Mouse (Mus musculus) CD4-positive, CD25-positive, alpha-beta regulatory T cell, adult 2 months (primary cell): ENCODE results near the gene Smim13.
A peak's percentile ranks its signal among the peaks of the same experiment; 100 is the strongest.
"Not testable (repeated sequence)": the region's sequence is repeated elsewhere in the genome, so short reads cannot be mapped to it uniquely, and the experiment has no call there.

Experiments
- DNase-seq: peaks from one replicate; pipeline ENCODE4 v3.0.0-alpha.2; 2012; ENCODE audit warnings: low read depth, low spot score

Smim13 gene

GRCm38 (mm10) chr13:41235845-41236741 is 13.6 kb upstream of the Smim13 start:
- no peak for DNase-seq

DNA sequence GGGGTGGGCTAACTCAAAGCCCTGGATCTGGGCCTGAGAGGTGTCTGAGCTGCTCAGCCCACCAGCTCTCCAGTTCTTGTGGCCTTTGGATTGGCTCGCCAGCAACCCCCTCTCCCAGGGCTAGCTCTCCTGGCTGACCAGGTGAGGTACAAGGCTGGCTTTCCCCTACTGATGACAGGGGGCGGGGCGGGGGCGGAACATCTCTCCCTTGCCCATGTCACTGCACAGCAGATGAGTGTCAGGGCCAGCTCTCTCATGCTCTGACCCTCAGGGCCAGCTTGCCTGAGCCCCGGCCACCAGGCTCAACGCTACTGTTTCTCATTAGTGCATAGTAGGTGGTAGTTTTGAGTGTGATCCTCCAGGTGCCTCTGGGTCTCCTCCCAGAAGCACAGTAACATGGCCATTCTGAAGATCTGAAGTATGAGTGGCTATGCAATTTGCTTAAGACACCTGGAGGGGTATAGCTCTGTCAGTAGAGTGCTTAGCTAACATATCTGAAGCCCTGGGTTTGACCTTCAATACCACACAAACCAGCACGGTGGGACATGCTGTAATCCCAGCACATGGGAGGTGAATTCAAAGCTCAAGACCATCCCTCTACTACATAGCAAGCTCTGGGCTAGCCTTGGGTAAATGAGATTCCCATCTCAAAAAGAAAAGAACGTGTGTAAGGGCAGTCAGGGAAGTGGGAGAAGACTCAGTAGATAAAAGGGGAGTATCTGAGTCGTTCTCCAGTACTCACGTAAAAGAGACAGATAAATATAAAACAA is 11.4 kb upstream of the Smim13 start:
- no peak for DNase-seq

DNA sequence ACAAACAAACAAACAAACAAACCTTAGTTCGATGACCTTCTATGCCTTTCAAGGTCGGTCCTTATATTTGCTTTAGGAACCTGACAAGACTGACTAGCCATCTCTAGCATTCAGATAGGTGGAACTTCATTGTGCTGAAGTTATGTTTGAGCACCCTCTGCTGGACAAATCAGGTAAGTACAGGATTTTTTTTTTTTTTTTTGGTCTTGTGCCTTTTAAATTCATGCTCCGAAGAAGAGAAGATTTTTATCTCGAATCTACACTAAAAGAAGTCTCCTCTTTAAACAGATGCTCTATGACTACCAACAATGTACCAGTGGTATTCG is 10.9 kb upstream of the Smim13 start:
- peak; percentile 81 for DNase-seq

DNA sequence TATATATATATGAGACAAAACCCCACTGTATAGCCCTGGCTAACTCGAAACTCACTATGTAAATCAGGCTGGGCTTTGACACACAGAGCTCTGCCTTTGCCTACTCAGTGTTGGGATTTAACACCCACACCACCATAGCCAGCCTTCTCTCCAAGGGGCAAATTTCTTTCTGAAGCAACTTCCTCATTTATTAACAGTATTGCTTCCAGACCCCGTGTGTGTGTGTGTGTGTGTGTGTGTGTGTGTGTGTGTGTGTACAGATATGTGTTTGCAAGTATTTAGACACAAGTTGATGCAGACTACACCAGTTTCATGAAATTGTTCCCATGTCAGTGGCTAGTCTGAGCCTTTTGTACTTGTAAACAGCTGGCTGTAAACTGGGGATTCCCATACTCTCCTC is 8.1 kb upstream of the Smim13 start:
- no peak for DNase-seq

- no peak for DNase-seq
These were observed 5.3 kb upstream of the Smim13 start for GRCm38 (mm10) chr13:41244306-41244830.

DNA sequence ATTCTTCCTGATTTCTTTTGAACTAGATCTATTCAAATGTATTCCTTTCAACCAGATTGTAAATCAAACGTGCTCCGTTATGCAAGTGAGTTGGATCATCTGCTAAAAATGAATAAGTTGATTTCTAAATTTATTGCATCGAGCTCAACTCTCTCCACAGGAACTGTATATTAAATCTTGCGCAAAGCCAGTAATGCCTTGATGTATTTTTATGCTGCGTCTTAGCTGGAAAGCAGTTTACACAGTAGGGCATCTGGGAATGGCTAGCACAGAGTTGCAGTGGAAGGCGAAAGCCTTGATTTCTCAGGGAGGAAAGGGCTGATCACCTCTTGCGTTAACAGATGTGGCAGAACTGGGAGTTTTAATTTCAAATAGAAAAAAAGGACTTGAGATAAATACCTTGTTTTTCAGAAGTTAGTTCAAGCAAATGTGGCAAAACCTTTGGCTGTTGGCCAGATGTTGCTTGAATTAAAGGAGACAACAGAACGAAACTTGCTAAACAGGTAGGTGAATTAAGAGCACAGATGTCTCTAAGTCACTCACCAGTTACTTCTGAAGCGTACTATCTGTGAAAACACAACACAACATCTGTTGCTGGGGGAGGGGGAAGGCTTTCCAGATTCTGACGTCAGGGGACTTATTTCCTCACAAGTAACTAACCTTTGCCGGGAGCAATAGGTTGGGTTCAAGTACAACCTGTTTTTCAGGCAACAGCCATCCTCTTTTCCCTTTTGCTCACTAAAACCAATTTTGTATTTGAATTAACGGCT is 708 bp upstream of the Smim13 start:
- peak; percentile 68 for DNase-seq

DNA sequence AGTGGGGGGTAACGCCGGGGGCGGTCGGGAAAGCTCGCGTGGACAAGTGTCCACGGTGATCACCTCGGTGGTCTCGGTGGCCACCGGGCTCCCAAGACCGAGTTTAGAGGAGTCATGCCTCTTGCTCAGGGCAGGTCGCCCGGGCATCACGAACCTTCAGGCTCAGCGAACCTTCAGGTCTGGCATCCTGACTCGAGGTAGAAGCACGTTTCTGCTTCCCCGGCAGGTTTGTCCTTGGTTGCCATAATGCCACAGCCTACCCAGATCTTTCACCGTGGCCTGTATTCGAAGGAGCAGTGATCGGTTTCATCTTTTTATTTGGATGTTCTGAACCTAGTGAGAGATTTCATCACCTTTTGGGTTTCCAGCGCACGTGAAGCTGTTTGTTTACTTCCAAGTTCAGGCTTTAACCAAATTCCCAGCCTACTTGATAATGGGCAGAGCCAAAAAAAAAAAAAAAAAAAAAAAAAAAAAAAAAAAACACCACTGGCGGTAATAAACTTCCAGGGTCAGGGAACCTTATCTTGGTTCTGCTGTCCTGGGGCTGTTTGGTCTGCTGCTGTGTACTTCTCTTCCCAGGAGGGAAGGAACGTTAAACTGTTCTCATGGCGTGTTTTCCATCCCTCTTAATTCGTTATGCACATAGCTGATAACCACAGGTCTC is 806 bp downstream of the Smim13 start:
- peak; percentile 62 for DNase-seq

DNA sequence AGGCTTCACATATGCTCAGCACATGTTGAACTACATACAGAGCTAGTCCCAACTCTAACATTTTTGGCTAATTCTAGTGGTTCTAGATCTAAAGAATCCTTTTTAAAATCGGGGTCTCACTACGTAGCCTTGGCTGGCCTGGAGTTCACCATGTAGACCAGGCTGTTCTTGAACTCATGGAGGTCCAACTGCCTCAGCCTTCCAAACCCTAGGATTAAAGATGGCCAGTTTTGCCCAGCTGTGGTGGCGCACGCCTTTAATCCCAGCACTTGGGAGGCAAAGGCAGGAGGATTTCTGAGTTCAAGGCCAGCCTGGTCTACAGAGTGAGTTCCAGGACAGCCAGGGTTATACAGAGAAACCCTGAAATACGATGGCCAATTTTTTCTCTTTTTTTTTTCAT is 1.6 kb downstream of the Smim13 start:
- DNase-seq, result not testable (repeated sequence)

GRCm38 (mm10) chr13:41251667-41252066 is 2.0 kb downstream of the Smim13 start:
- no peak for DNase-seq

DNA sequence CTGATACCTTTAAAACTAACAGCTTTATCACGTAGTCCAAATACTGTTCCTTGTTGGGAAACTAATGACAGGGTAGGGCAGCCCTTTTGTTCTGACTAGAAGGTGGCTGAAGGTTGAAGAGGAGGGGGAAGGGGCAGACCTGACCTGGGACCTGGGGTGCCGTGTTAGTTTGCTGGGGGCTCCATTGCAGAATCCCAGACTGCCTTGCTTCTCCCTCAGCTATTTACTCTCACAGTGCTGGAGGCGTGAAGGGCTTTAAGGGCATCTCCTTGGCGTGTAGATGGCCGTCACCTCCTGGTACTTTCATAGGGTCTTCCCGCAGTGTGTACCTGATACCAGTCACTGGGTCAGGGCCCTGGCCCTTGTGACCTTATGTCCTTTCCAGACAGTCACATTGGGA is 2.5 kb downstream of the Smim13 start:
- DNase-seq, result no peak

- DNase-seq, result no peak
These were observed 3.1 kb downstream of the Smim13 start for GRCm38 (mm10) chr13:41252736-41253135.

GRCm38 (mm10) chr13:41256126-41256525 is 6.5 kb downstream of the Smim13 start:
- no peak for DNase-seq

DNA sequence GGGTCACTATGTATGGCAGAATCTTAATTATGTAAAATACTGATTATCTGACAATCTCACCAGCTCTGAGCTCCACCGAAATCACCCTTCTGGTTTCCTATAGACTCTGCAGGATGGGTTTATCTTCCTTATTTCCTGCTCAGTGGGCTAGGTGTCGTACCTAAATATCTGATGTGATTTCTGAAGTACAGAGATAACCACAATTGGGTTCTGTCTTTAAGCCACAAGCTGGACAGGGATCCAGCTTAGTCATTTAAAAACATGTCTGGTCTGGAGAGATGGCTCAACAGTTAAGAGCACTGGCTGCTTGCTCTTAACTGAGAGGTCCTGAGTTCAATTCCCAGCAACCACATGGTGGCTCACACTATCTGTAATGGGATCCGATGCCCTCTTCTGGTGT is 7.3 kb downstream of the Smim13 start:
- DNase-seq, result no peak

DNA sequence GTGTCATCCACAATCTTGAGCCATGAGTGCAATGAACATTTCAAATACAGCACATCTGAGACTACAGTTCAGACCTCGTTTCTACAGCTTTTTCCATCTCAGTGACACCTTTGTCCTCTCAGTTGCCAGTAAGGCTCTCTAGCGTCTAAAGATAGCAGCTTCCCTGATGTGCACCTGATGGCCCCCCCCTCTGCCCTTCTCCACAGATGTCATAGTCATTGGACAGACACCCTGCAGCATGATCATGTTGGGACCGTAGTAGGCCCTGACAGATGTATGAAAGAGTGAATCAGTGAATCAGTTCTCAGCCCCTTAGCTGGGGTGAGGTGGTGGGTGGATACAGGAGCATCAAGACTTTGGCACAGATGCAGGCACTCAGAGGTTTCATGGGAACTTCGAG is 8.2 kb downstream of the Smim13 start:
- DNase-seq, result no peak

GRCm38 (mm10) chr13:41261617-41262016 is 12.0 kb downstream of the Smim13 start:
- DNase-seq, result not testable (repeated sequence)

DNA sequence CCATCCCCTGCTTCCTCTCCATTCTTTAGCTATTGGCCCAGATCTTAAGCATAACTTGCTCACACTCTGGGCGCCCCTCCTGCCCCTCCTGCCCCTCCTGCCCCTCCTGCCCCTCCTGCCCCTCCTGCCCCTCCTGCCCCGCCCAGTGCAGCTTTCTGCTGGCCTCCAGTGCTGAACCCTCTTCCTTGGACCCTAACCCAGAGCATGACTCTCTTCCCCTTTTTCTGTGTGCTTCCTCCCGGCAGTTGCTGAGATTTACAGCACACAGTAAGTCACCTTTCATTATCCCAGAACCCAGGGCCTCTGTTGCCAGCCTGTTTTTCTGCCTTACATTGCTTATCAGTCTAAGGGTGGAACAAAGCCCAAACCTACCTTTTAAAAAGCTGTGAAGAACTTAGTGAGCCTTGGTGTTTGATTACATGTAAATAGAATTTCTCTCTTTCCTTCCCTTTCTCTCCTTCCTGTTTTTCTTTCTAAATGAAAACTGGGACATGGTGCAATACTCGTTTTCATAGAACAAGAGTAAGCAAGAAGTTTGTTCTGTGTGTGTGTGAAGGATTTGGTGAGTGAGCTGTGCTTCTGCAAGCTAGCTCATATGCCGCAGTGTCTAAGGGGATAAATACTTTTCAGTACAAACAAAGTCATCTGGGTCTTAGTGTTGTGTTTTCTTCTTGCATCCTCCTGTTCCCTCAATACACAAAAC is 13.8 kb downstream of the Smim13 start:
- DNase-seq, result no peak

DNA sequence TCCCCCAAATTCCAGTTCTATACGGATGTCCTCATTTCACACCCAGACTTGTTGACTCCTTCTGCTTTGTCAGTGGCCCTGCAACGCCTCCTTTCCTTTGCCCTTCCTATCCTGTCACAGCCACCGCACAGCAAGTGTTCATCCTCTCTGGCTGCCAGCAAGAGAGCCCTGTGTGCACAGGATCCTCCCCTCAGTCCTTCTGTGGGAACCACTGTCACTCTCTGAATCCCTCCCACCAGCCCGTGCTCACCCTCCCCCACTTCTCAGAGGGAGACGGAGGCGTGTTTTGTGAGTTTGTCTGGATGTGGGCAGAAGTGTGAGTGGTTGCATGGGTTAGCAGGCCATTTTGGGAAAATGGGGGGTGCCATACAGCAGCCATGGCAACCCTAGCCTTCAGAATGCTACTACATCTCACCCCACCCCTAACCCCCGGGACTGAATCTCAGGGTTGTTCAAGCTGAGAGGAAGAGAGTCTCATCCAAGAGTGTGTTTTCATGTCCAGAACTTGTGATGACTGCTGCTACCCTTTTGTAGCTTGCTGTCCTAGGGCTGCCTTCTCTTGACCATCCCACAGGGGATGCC is 18.3 kb downstream of the Smim13 start:
- no peak for DNase-seq

- DNase-seq, result no peak
These were observed 24.4 kb downstream of the Smim13 start, which contains the start of gene Gm17364 for GRCm38 (mm10) chr13:41273927-41274650. Gene Gm17364, minus strand, starts transcription at chr13:41273977.

DNA sequence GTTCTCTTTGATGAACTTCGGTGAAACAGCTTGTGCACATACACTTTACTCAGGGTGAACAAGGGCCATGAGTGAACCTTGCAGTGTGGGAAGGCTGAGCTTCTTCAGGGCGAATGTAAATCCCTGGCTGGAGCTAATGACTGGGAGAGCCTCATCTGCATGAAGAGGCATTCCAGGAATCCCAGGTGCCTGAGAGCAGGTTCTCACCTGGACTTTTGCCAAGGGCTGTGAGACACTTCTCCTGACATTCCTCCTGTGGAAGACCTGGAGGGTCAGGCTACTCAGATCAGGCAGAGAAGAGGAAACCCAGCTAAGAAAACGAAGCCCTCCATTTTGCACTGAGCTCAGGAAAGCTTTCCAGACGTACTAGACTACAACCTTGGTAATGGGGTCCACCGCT is 31.1 kb downstream of the Smim13 start:
- no peak for DNase-seq

DNA sequence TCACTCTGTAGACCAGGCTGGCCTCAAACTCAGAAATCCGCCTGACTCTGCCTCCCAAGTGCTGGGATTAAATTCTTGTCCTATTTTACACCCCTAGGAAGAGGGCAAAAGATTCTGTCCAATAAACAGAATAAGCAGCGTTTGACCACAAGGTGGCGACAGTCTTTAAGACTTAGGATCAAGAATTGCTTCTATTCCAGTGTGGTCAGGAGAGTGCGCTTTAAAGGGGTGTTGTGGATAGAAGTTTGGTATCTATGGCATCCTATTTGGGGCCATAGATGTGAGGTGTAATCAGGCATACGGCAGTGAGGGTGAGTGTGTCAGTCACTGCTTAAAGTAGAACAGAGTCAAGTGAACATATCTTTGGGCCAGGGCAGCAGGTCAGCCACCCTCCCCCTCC is 33.6 kb downstream of the Smim13 start:
- DNase-seq, result peak; percentile 84
